Mouse (Mus musculus) left cerebral cortex, postnatal 10 days (tissue): Measurements from ENCODE around the gene Slc6a16. TPM values are rescaled to one million over a fixed set of nuclear protein-coding genes. Genes with fewer than 3 reads are reported as not detected.

Experiments
- DNase-seq, 2 experiments: peaks; one replicate each; pipeline ENCODE4 v3.0.0; 2021 to 2022; ENCODE audit warnings: low spot score in 2 of 2, mixed read lengths in 1 of 2; ENCODE audit errors: extremely low spot score in 1 of 2
- intact Hi-C: fragments of 180-260 bp; cut with DNase I; formaldehyde crosslinking; loops from one replicate; pipeline ENCODE4 v1.15.1; 2025
- total RNA-seq, 2 experiments: library from RNA; stranded (reverse); gene quantifications; 2 replicates each; pipeline ENCODE4 v1.2.3; 2021

The Slc6a16 gene
- total RNA-seq, 2 experiments from 2014 or later: 1.4 to 1.7 TPM

DNA sequence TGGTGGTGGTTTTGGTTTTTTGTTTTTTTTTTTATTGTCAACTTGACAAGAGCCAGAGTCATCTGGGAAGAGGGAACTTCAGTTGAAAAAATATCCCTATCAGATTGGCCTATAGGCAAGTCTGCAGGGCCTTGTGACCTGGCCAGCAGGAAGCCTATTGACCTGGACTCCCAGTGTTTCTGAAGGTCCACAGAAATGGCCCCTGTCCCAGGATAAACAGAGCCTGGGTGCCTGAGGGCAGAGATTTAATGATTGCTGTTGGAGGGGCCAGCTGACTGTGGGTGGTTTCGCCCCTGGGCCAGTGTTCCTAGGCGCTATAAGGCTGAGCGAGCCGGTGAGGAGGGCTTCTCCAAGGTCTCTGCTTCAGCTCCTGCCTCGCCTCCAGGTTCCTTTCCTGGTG, 27.2 kb upstream of the Slc6a16 start:
- intact Hi-C loops: no loop called here
- DNase-seq: no peak

DNA sequence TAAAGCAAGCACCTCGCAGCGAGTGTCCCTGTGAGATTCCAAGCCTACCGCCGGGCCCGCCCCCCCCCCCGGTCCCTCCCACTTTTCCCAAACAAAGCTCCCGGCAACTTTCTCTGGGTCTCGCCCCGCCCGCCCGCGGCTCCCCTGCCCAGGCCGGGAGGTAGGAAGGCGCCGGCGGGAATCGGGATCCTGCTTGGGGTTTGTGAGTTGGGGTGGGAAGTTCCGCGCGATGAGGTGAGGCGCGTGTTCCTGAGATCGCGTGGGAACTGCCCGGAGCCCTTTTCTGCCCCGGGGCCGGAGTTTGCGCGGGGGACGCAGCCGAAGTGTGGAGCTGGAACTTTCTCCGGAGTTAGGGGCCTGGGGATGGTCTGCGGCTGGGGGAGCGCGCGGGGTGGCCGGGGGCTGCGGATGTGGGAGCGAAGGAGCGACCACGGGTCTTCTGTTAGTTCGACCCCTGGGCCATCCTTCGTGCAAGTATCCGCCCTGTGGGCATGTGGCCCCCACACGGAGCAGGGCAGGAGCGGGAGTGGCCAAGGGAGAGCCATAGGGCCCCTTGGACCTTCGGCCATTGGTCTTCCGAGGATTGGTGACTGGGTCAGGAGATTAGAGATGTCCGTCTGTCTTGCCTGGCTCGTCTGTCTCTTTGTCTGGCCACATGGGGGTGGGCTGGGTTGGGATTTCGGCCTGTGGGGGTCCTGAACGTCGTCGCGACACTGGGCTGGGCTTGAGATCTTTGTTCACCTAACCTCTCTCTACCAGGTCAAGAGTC, 25.0 kb upstream of the Slc6a16 start, which contains the start of gene Tead2:
Tead2 (plus strand) TSS at position 81 of the 769 bp plus-strand sequence.
- DNase-seq: peak in 1 of 2 experiments; percentile 72
- intact Hi-C loops: no loop called here

DNA sequence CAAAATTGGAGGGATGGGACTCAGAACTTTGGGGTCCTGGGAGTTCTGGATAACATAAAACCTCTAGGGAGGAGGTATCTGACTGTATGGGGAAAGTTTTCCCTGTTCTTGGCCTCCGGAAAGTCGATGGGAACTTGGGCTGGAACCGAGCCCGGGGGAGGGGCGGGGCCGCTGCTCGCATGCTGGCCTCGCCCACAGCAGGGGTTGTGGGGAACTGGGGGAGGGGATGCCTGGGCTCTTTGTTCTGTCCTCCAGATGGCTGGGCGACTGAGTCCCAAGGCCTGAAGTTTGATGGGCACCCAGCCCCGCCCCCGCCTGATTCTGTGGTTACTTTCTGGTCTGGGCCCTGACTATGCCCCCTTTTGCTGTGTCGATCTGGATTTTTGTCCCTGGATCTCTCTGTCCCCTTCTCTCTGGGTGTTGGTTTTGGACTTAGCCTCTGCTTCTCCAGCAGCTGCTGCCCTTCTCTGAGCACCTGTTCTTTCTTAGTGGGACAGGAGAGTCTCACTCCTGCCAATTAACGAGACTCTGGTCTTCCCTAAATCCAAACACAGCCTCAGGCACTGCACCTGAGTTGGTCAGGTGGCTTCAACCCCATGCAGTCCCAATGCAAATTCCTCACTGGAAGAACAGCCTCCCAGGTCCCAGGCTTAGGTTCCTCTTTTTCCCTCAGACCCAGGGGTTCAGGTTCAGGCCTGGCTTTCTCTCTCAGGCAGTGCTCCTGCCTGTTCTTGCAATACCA, 24.3 kb upstream of the Slc6a16 start:
- peak in 1 of 2 experiments; percentile 88 for DNase-seq
- intact Hi-C loops: no loop called here

DNA sequence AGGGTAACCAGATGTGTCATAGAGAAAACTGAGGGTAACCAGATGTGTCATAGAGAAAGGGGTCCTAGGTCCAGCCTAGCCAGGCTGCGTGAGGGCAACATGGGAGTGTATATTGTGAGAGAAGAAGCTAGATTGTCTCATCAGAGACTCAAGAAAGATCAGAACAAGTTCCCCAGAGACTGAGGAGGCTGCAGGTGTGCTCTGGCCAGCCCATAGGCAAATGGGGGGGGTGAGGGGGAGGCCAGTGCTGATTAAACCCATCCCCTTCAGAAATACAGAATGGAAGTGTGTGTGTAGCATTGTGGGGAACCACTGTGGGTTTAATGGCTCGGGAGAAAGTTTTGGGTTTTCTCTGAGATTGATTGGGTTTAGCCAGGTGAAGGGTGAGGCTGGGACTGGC, 19.2 kb upstream of the Slc6a16 start:
- no peak for DNase-seq
- intact Hi-C loops: no loop called here

DNA sequence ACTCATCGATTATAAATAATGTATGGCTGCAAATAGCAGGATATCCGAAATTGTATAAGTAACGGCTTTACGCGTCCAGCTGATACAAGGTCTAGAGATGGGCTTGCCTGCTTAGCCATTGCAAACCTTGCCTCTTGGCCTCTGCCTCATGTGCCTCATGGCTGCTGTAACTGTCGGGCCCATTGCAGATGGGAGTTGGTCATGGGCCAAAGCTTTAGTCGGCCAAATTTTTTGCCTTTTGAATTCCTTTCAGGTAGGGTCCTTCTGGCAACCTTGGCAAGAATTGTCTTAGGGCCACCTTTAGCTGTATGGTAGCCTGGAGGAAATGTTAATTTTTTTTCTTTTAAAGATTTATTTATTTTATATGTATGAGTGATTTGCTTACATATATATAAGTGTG, 16.1 kb upstream of the Slc6a16 start:
- intact Hi-C loops: no loop called here
- DNase-seq: no peak

DNA sequence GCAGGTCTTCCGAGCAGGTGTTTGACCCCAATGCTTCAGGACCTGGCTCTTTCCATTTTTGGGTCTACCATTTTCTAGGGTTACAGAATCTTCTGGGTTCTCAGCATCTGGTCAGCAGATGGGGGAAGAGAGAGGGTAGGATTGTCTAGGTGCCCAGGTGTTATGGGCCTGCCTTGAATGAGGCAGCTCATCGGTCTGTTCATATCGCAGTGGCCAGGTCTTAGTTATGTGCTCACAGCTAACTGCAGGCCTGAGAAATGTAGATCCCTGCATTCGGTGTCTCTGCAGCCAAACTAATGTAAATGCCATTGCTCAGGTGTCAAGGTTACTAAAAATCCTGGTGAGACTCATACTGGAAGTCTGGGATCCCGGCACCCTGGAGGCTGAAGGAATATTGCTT, 14.5 kb upstream of the Slc6a16 start:
- DNase-seq: no peak
- intact Hi-C loops: no loop called here

DNA sequence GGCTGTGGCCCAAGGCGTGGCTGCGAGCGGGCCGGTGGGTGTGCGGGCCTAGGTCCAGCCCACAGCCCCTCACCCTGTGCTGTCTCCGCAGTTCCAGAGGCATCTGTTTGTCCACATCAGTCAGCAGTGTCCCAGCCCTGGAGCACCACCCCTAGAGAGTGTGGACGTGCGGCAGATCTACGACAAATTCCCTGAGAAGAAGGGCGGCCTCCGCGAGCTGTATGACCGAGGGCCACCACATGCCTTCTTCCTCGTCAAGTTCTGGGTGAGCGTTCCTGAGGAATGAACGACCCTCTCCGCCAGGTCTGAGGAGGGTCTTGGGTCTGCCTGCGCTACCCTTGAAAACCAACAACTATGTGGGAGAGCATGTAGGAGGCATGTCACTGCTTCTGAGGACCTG, 12.3 kb upstream of the Slc6a16 start:
- no peak for DNase-seq
- intact Hi-C loops: no loop called here

DNA sequence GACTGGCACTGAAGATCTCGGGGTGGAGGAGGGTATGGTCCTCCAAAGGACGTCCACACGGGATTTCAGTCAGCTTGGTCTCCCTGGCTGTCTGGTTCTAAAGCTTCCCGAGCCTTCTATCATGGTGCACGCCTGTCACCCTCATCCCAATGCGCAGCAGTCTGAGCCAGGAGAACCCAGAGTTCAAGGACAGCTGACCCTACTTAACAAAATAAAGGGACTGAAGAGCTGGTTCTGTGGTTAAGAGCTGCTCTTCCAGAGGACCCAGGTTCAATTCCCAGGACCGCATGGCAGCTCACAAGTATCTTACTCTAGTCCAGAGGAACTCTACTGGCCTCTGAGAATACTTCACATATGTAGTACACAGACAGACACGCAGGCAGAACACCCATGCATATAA, 11.8 kb upstream of the Slc6a16 start:
- no peak for DNase-seq
- intact Hi-C loops: no loop called here

DNA sequence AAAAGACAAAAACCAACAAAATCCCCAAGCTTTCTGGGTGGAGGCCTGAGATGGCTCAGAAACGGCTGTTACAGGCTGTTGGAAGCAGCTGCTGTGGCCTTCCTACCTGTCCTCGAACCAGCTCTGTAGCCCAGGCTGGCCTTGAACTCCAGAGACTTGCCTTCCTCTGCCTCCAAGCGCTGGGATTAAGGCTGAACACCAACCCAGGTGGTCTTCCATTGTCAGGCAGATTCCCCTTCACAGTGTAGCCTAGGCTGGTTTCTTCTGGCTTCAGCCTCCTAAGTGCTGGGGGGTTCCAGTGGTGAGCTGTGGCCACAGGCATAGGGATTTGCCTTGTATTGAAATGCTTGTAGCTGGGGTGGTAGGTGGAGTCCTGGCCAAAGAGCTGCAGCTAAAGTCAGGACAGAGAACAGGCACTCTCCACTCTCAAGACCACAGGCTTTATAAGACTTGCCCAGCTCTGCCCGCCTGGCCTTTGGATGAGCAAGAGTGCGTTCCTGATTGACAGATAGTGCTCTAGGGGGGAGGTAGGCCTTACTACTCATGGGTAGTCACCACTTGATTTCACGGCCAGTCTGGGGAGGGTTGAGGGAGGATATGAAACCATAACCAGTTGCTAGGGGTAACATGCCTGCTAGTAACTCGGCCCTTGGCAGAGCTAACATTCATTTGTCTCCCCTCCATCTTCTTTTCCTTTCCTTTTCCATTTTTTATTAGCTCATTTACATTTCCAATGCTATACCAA, 11.3 kb upstream of the Slc6a16 start:
- no peak for DNase-seq
- intact Hi-C loops: no loop called here

DNA sequence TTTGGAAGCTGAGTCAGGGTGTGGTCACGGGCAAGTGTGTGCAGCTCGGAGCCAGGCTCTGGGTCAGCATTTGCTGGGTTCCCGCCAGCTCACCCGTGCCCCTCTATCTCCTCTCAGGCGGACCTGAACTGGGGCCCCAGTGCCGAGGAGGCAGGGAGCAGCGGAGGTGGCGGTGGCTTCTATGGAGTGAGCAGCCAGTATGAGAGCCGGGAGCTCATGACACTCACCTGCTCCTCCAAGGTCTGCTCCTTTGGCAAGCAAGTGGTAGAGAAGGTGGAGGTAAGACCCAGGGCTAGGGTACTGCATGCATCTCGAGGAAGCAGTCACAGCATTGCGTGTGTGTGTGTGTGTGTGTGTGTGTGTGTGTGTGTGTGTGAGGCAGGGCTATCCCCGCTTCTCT, 9.7 kb upstream of the Slc6a16 start:
- intact Hi-C loops: no loop called here

DNA sequence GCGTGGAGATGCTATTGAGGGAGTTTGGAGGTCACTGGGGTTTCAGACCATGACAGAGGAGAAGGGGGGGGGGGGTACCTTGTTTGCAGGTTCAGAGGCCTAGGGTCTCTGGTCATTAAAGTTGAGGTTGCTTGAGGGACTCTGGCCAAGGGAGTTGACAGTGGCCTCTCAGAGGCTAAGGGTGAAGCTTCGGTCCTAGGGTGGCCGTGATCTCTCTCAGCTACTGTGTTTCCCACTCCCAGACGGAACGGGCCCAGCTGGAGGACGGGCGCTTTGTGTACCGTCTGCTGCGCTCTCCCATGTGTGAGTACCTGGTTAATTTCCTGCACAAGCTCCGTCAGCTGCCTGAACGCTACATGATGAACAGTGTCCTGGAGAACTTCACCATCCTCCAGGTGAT, 8.9 kb upstream of the Slc6a16 start:
- DNase-seq: no peak
- intact Hi-C loops: no loop called here

More for the DNA sequence above, 9.7 kb upstream of the Slc6a16 start:
- no peak for DNase-seq

DNA sequence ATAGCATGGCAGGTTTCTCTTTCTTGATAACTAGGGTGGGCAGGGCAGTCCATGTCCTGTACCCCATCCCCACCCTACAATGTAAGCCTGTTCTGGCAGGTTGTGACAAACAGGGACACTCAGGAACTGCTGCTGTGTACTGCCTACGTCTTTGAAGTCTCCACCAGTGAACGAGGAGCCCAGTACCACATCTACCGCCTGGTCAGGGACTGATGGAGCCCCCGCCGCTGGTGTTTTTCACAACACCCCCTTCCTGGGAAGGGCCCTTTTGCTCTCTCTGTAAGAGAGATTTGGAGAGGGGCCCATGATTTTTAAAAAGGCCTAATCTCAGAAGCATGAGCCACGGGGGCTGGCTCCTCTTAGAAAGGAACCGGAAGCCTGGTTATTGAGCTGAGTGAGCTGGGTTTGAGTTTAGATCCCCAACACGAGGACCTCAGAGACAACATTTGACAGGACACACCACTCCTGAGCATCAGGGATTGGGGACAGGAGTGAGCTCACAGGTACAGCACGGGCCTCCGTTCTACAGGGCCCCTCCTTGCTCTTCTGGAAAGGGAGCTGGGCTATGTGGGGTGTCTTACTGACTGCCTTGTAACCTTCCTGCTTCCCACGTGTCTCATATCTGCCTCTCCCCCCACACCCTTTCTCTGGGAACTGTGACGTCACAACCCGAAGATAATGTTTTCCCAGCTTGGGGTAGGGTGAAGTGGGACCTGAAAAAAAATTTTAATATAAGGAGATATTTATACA, 8.0 kb upstream of the Slc6a16 start:
- DNase-seq: no peak
- intact Hi-C loops: no loop called here

DNA sequence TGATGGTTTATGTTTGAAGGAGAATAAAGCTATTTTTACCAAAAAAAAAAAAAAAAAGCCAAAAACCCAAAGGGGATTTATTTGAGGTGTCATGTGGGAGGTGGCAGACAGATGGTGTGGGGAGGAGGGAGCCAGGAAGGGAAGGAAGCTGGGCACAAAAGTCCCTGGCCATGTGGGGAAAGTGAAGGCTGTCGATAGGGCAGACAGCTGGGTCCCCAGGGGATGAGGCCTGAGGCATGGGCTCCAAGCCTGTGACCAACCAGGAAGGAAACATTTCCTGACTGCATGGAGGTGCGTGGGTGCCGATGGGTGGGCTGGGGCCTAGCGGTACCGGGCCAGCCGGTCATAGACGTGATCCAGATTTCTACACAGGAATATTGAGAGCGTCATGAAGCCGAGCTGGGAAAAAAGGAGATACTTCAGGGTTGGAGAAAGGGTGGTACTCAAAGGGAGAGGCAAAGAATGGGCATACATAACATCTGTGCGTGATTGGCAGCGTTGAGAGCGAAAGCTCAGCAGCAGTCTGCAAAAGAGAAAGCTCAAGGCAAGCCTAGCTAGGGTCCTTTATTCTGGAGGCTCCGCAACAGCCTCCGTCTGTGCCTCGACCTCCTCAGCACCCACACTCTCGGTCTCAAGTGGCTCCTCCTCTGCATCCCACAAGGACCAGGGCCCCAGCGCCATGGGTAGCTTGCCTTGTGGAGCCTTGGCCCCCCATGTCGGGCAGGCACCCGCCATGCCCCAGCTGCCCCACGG, 7.1 kb upstream of the Slc6a16 start:
- intact Hi-C loops: no loop called here
- DNase-seq: peak; percentile 51 to 73

DNA sequence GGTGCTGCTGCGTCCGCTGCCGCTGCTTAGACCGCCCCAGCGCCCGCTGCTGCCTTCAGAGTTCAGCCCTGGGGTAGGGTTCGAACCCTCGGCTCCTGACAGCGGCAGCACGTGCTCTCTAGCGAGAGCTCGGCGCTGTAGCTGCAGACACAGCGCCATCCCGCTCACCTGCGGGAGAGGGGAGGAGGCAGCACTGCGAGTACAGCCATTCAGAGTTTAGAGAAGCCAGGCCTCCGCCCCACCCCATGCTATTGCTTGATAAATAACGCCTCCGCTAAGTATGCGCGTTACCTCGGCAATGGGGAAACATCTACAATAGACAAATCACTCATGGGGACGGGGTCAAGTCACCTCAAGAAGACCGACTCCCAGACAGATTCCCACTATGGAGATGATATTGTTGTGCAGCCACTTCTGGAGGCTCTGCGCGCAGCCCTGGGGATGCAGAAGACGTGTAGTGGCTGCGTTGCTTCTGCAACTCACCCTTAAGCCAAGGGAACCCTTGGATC, 6.5 kb upstream of the Slc6a16 start:
- intact Hi-C loops: no loop called here
- no peak for DNase-seq

DNA sequence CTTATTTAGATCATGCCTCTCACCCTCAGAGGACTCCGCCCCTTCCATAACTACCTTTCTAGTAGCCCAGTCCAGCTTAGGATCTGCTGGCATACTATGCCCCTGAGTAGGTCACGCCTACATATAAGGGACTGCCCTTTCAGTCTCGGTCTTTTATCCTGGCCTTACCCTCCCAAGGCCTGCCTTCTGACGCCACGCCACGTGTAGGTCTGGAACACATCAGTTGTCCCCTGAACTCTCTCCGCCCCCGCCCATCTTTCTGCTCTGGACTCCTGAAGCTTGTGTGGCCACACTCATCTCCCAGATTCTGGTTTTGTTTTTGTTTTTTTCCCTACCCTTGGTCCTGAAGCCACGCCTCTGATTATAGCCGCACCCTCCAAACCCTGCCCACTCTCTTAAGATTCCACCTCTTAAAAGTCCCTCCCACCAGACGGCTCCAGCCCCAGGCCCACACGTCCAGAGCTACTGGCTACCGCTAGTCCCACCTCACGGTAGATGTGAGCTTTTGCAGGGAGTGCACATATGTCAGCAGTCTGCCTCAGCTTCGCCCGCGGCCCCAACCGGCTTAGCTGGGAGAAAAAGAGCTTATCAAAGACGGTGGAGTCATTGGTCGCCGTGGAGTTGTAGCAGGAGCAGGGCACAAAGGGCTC, 5.8 kb upstream of the Slc6a16 start:
- no peak for DNase-seq
- intact Hi-C loops: no loop called here

DNA sequence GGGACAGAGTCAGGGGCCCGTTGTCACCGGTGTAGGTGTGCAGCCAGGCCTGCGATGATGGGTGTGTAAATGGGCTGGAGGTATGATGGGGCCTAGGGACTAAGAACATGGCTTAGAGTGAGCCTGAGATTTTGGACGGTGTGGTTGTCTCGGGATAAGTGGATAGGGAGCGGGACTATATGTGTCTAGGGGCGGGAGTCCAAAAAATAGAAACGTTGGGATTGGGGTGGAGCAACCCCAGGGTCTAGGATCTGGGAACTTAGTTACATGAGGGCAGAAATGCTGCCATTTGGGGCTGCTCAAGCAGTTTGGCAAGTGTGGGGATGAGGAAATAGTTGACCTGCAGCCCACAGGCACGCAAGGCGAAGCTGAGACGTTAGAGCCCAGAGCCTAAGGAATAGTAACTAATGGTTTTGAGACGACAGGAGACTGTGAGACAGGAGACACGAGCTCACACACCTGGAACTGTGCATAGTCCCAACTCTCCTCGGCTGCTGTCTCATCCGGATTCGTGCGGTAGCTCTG, 5.2 kb upstream of the Slc6a16 start:
- DNase-seq: no peak
- intact Hi-C loops: no loop called here
